Mouse (Mus musculus): ENCODE results near the gene Abcd2. TPM values are rescaled to one million over a fixed set of nuclear protein-coding genes. Genes with fewer than 3 reads are reported as not detected.
A peak's percentile ranks its signal among the peaks of the same experiment; 100 is the strongest.

Gene Abcd2
- 1.8 and 2.0 TPM in 2 replicates for polyA plus RNA-seq (2015; fragmentation: Nextera tagmentation; extraction: Ambion mirVana)

- peak; percentile 97 for ATAC-seq
- H3K4me1 ChIP-seq (replicated peaks): peaks cover 6% of the 10 kb centered on the region; the same call in 1 of the 2 replicates
- 0 out of 2 replicates have a peak within 1 kb of the TSS, but pooled peaks have one; percentile 37 for H3K9ac ChIP-seq
- H3K27me3 ChIP-seq (replicated peaks): no peaks in the 10 kb centered on the region
- no peaks in the 10 kb centered on the region for H3K9me3 ChIP-seq
- H3K4me3 ChIP-seq (replicated peaks): peak within 1 kb of the TSS; percentile 34
- peak within 1 kb of the TSS; percentile 65 for H3K4me2 ChIP-seq (replicated peaks)
- 2% methylated on average over 22 of the region's 22 CpGs for WGBS
- H3K36me3 ChIP-seq: no peaks in the 10 kb centered on the region
- peak within 1 kb of the TSS; percentile 68 for H3K27ac ChIP-seq
Observed at GRCm38 (mm10) chr15:91191412-91192222, at the start of gene Abcd2. Gene Abcd2, minus strand, starts transcription at chr15:91191799.

GRCm38 (mm10) chr15:91240683-91241335 lies 49.2 kb upstream of the Abcd2 start:
- Histone ChIP-seq H3K4me2 (replicated peaks) (no peak overlapping the region), H3K27ac (no peak overlapping the region), H3K9me3 (no peaks in the 10 kb centered on the region), H3K4me3 (replicated peaks) (no peak overlapping the region), H3K9ac (no peak overlapping the region), H3K36me3 (no peaks in the 10 kb centered on the region), H3K27me3 (replicated peaks) (no peaks in the 10 kb centered on the region), H3K4me1 (replicated peaks) (no peaks in the 10 kb centered on the region)
- WGBS: 88% methylated on average over 3 of the region's 3 CpGs
- ATAC-seq: no peak

- H3K4me2 ChIP-seq (replicated peaks): no peak overlapping the region
- H3K4me1 ChIP-seq (replicated peaks): no peaks in the 10 kb centered on the region
- WGBS: 79% methylated on average over 5 of the region's 5 CpGs
- H3K27me3 ChIP-seq (replicated peaks): no peaks in the 10 kb centered on the region
- no peak overlapping the region for H3K27ac ChIP-seq
- H3K9ac ChIP-seq: no peak overlapping the region
- H3K36me3 ChIP-seq: no peaks in the 10 kb centered on the region
- H3K9me3 ChIP-seq: no peaks in the 10 kb centered on the region
- no peak for ATAC-seq
- H3K4me3 ChIP-seq (replicated peaks): no peak overlapping the region
Observed at GRCm38 (mm10) chr15:91237294-91237693, 45.7 kb upstream of the Abcd2 start.

GRCm38 (mm10) chr15:91206518-91206917 lies 14.9 kb upstream of the Abcd2 start:
- H3K4me2 ChIP-seq (replicated peaks): no peak overlapping the region
- no peak overlapping the region for H3K4me3 ChIP-seq (replicated peaks)
- ATAC-seq: no peak
- no peaks in the 10 kb centered on the region for H3K36me3 ChIP-seq
- WGBS: 76% methylated on average over 5 of the region's 5 CpGs
- no peaks in the 10 kb centered on the region for H3K27me3 ChIP-seq (replicated peaks)
- no peaks in the 10 kb centered on the region for H3K4me1 ChIP-seq (replicated peaks)
- no peaks in the 10 kb centered on the region for H3K9me3 ChIP-seq
- H3K9ac ChIP-seq: no peak overlapping the region
- no peak overlapping the region for H3K27ac ChIP-seq

- WGBS: 84% methylated on average over 3 of the region's 3 CpGs
- no peaks in the 10 kb centered on the region for H3K36me3 ChIP-seq
- ATAC-seq: no peak
- H3K4me3 ChIP-seq (replicated peaks): no peak overlapping the region
- H3K4me1 ChIP-seq (replicated peaks): no peaks in the 10 kb centered on the region
- H3K9me3 ChIP-seq: no peaks in the 10 kb centered on the region
- no peaks in the 10 kb centered on the region for H3K27me3 ChIP-seq (replicated peaks)
- no peak overlapping the region for H3K27ac ChIP-seq
- no peak overlapping the region for H3K4me2 ChIP-seq (replicated peaks)
- no peak overlapping the region for H3K9ac ChIP-seq
Observed at GRCm38 (mm10) chr15:91203521-91203920, 11.9 kb upstream of the Abcd2 start.

GRCm38 (mm10) chr15:91202486-91202885 lies 10.9 kb upstream of the Abcd2 start:
- Histone ChIP-seq H3K27me3 (replicated peaks) (no peaks in the 10 kb centered on the region), H3K4me1 (replicated peaks) (no peaks in the 10 kb centered on the region), H3K9me3 (no peaks in the 10 kb centered on the region), H3K9ac (no peak overlapping the region), H3K4me3 (replicated peaks) (no peak overlapping the region), H3K4me2 (replicated peaks) (no peak overlapping the region), H3K36me3 (no peaks in the 10 kb centered on the region), H3K27ac (no peak overlapping the region)
- no peak for ATAC-seq
- 91% methylated on average over 1 of the region's 1 CpGs for WGBS

- H3K36me3 ChIP-seq: no peaks in the 10 kb centered on the region
- ATAC-seq: no peak
- WGBS: 86% methylated on average over 1 of the region's 1 CpGs
Observed at GRCm38 (mm10) chr15:91200833-91201232, 9.2 kb upstream of the Abcd2 start.

GRCm38 (mm10) chr15:91199256-91199905 lies 7.8 kb upstream of the Abcd2 start, which contains the start of gene CN725425:
Gene CN725425, plus strand, starts transcription at chr15:91199494.
- no peaks in the 10 kb centered on the region for H3K4me1 ChIP-seq (replicated peaks)
- H3K27ac ChIP-seq: no peak within 1 kb of the TSS
- no peak within 1 kb of the TSS for H3K9ac ChIP-seq
- no peaks in the 10 kb centered on the region for H3K9me3 ChIP-seq
- H3K27me3 ChIP-seq (replicated peaks): no peaks in the 10 kb centered on the region
- no peak within 1 kb of the TSS for H3K4me2 ChIP-seq (replicated peaks)
- no peak for ATAC-seq
- H3K4me3 ChIP-seq (replicated peaks): no peak within 1 kb of the TSS
- 90% methylated on average over 30 of the region's 30 CpGs for WGBS
- H3K36me3 ChIP-seq: no peaks in the 10 kb centered on the region

More at GRCm38 (mm10) chr15:91200833-91201232, 9.2 kb upstream of the Abcd2 start:
- H3K27me3 ChIP-seq (replicated peaks): no peaks in the 10 kb centered on the region
- H3K27ac ChIP-seq: no peak overlapping the region
- H3K4me2 ChIP-seq (replicated peaks): no peak overlapping the region
- H3K9me3 ChIP-seq: no peaks in the 10 kb centered on the region
- H3K4me3 ChIP-seq (replicated peaks): no peak overlapping the region
- H3K9ac ChIP-seq: no peak overlapping the region
- H3K4me1 ChIP-seq (replicated peaks): no peaks in the 10 kb centered on the region

- 0 out of 2 replicates have a peak overlapping the region, but pooled peaks have one; percentile 37 for H3K9ac ChIP-seq
- H3K36me3 ChIP-seq: no peaks in the 10 kb centered on the region
- peak; percentile 68 for ATAC-seq
- peak overlapping the region; percentile 34 for H3K4me3 ChIP-seq (replicated peaks)
- peaks cover 6% of the 10 kb centered on the region; the same call in 1 of the 2 replicates for H3K4me1 ChIP-seq (replicated peaks)
- peak overlapping the region; percentile 65 for H3K4me2 ChIP-seq (replicated peaks)
- H3K27me3 ChIP-seq (replicated peaks): no peaks in the 10 kb centered on the region
- H3K9me3 ChIP-seq: no peaks in the 10 kb centered on the region
- peak overlapping the region; percentile 68 for H3K27ac ChIP-seq
- WGBS: 12% methylated on average over 7 of the region's 7 CpGs
Observed at GRCm38 (mm10) chr15:91192223-91192598, 612 bp upstream of the Abcd2 start.

GRCm38 (mm10) chr15:91190519-91191207 lies 936 bp downstream of the Abcd2 start:
- H3K36me3 ChIP-seq: no peaks in the 10 kb centered on the region
- peak overlapping the region; percentile 34 for H3K4me3 ChIP-seq (replicated peaks)
- WGBS: 45% methylated on average over 17 of the region's 17 CpGs
- H3K4me2 ChIP-seq (replicated peaks): peak overlapping the region; percentile 65
- no peaks in the 10 kb centered on the region for H3K27me3 ChIP-seq (replicated peaks)
- H3K4me1 ChIP-seq (replicated peaks): peaks cover 6% of the 10 kb centered on the region; the same call in 1 of the 2 replicates
- H3K9ac ChIP-seq: no peak overlapping the region
- no peak for ATAC-seq
- H3K27ac ChIP-seq: peak overlapping the region; percentile 68; the same call in 1 of the 2 replicates
- H3K9me3 ChIP-seq: no peaks in the 10 kb centered on the region

- H3K27me3 ChIP-seq (replicated peaks): no peaks in the 10 kb centered on the region
- H3K9me3 ChIP-seq: no peaks in the 10 kb centered on the region
- peak overlapping the region; percentile 65 for H3K4me2 ChIP-seq (replicated peaks)
- H3K9ac ChIP-seq: no peak overlapping the region
- H3K4me1 ChIP-seq (replicated peaks): peaks cover 6% of the 10 kb centered on the region; the same call in 1 of the 2 replicates
- H3K4me3 ChIP-seq (replicated peaks): peak overlapping the region; percentile 34; the same call in 1 of the 2 replicates
- 48% methylated on average over 4 of the region's 4 CpGs for WGBS
- H3K36me3 ChIP-seq: no peaks in the 10 kb centered on the region
- H3K27ac ChIP-seq: no peak overlapping the region
- no peak for ATAC-seq
Observed at GRCm38 (mm10) chr15:91190026-91190425, 1.6 kb downstream of the Abcd2 start.

All from intestine, embryonic 15.5 days (tissue).